Mouse (Mus musculus) intestine, postnatal 0 days (tissue): Measurements from ENCODE around the gene Gm28051. TPM values are rescaled to one million over a fixed set of nuclear protein-coding genes. Genes with fewer than 3 reads are reported as not detected.
A peak's percentile ranks its signal among the peaks of the same experiment; 100 is the strongest.

ENCODE experiments used
- ATAC-seq: fragments of 200-750 bp; cut with Nextera tagmentation; 2 replicates; pipeline ENCODE4 v1.8.0; 2017; ENCODE audit warnings: mild to moderate bottlenecking, moderate TSS enrichment, moderate library complexity
- H3K27ac ChIP-seq: fragments of 300-500 bp; sonication (generic); 2 replicates; pipeline ENCODE4 v1.5.1; 2014; ENCODE audit warnings: mild to moderate bottlenecking, low read depth, low read length, moderate library complexity
- H3K27me3 ChIP-seq: fragments of 300-500 bp; sonication (generic); replicated peaks from 2 replicates; pipeline ENCODE4 v1.6.1; 2014; ENCODE audit warnings: low read length, mixed read lengths; ENCODE audit not compliant: control insufficient read depth, insufficient read depth
- H3K36me3 ChIP-seq: fragments of 300-500 bp; sonication (generic); 2 replicates; pipeline ENCODE4 v1.6.1; 2014; ENCODE audit warnings: mild to moderate bottlenecking, moderate library complexity; ENCODE audit not compliant: control insufficient read depth, insufficient read depth
- H3K4me1 ChIP-seq: fragments of 300-500 bp; sonication (generic); replicated peaks from 2 replicates; pipeline ENCODE4 v1.6.1; 2014; ENCODE audit warnings: antibody characterized with exemption, low read length, mixed read lengths; ENCODE audit not compliant: control insufficient read depth, insufficient read depth
- H3K4me2 ChIP-seq: fragments of 300-500 bp; sonication (generic); replicated peaks from 2 replicates; pipeline ENCODE4 v1.6.1; 2014; ENCODE audit warnings: low read depth, mild to moderate bottlenecking, moderate library complexity
- H3K4me3 ChIP-seq: fragments of 300-500 bp; sonication (generic); 2 replicates; pipeline ENCODE4 v1.5.1; 2014; ENCODE audit warnings: low read depth, low read length
- H3K9ac ChIP-seq: fragments of 300-500 bp; sonication (generic); 2 replicates; pipeline ENCODE4 v1.6.1; 2014; ENCODE audit warnings: mild to moderate bottlenecking, low read depth, low read length
- H3K9me3 ChIP-seq: fragments of 300-500 bp; sonication (generic); 2 replicates; pipeline ENCODE4 v1.6.1; 2016; ENCODE audit warnings: mixed run types; ENCODE audit not compliant: control insufficient read depth
- CTCF ChIP-seq: sonication (generic); IDR thresholded peaks from 2 replicates; pipeline ENCODE4 v1.5.1; 2016; ENCODE audit warnings: low read depth, mild to moderate bottlenecking, control low read depth, antibody characterized with exemption, moderate library complexity
- WGBS: fragments of 180-500 bp; shearing (Covaris S2); extraction: QIAGEN DNeasy Blood & Tissue Kit; methylation state at CpG from one replicate; pipeline ENCODE4 v1.1.7; 2014; 5-methylcytosine and 5-hydroxymethylcytosine counted together
- polyA plus RNA-seq: library from polyadenylated mRNA; unstranded; fragments of >200 nt; fragmentation: Nextera tagmentation; extraction: Ambion mirVana; gene quantifications from 2 replicates; pipeline ENCODE4 v1.2.1, GENCODE M21; 2015

Gm28051 gene
- polyA plus RNA-seq, 1 experiment from 2014 or later: not detected

GRCm38 (mm10) chr12:102744839-102745238 is 12.7 kb downstream of the Gm28051 start:
- H3K4me3 ChIP-seq: peak overlapping the region; percentile 85; the same call in 1 of the 2 replicates
- ATAC-seq: no peak
- peaks cover 10% of the 10 kb centered on the region for H3K4me1 ChIP-seq
- H3K9me3 ChIP-seq: no peaks in the 10 kb centered on the region
- no peaks in the 10 kb centered on the region for H3K27me3 ChIP-seq
- peak overlapping the region; percentile 82 for H3K4me2 ChIP-seq
- H3K9ac ChIP-seq: peak overlapping the region; percentile 88; the same call in 1 of the 2 replicates
- 41% methylated on average over 6 of the region's 6 CpGs for WGBS
- peak; percentile 40 for TF ChIP-seq CTCF
- H3K36me3 ChIP-seq: peaks cover 6% of the 10 kb centered on the region; the same call in 1 of the 2 replicates
- H3K27ac ChIP-seq: 0 out of 2 replicates have a peak overlapping the region, but pooled peaks have one; percentile 98

GRCm38 (mm10) chr12:102743589-102744574 is 13.7 kb downstream of the Gm28051 start, which contains the start of the genes Moap1 and Tmem251:
Gene Moap1 (minus strand): TSS chr12:102743661.
Gene Tmem251 (plus strand): TSS chr12:102743762.
- Histone ChIP-seq H3K9me3 (no peaks in the 10 kb centered on the region), H3K4me3 (peak within 1 kb of the TSS; percentile 85), H3K9ac (peak within 1 kb of the TSS; percentile 88), H3K4me2 (peak within 1 kb of the TSS; percentile 82), H3K36me3 (peaks cover 6% of the 10 kb centered on the region; the same call in 1 of the 2 replicates), H3K27me3 (no peaks in the 10 kb centered on the region), H3K4me1 (peaks cover 10% of the 10 kb centered on the region), H3K27ac (peak within 1 kb of the TSS; percentile 98)
- TF ChIP-seq CTCF: no peak; the same call in 1 of the 2 replicates
- peak; percentile 97 for ATAC-seq
- WGBS: under 1% methylated on average over 60 of the region's 63 CpGs

GRCm38 (mm10) chr12:102743036-102743588 is 14.5 kb downstream of the Gm28051 start:
- Histone ChIP-seq H3K36me3 (peaks cover 6% of the 10 kb centered on the region; the same call in 1 of the 2 replicates), H3K4me2 (peak overlapping the region; percentile 82), H3K9ac (peak overlapping the region; percentile 88), H3K4me3 (peak overlapping the region; percentile 85), H3K9me3 (no peaks in the 10 kb centered on the region), H3K27me3 (no peaks in the 10 kb centered on the region), H3K27ac (peak overlapping the region; percentile 98), H3K4me1 (peaks cover 8% of the 10 kb centered on the region)
- TF ChIP-seq CTCF: no peak
- peak; percentile 49 for ATAC-seq
- WGBS: under 1% methylated on average over 33 of the region's 33 CpGs

GRCm38 (mm10) chr12:102742056-102742455 is 15.5 kb downstream of the Gm28051 start:
- Histone ChIP-seq H3K36me3 (peaks cover 6% of the 10 kb centered on the region; the same call in 1 of the 2 replicates), H3K9me3 (no peaks in the 10 kb centered on the region), H3K4me2 (no peak overlapping the region; the same call in 1 of the 2 replicates), H3K4me3 (no peak overlapping the region), H3K4me1 (peaks cover 8% of the 10 kb centered on the region), H3K27ac (no peak overlapping the region), H3K27me3 (no peaks in the 10 kb centered on the region), H3K9ac (no peak overlapping the region)
- TF ChIP-seq CTCF: no peak
- ATAC-seq: no peak
- 62% methylated on average over 7 of the region's 7 CpGs for WGBS

GRCm38 (mm10) chr12:102740285-102740684 is 17.3 kb downstream of the Gm28051 start:
- H3K36me3 ChIP-seq: peaks cover 6% of the 10 kb centered on the region; the same call in 1 of the 2 replicates
- H3K9me3 ChIP-seq: no peaks in the 10 kb centered on the region
- ATAC-seq: no peak
- H3K4me1 ChIP-seq: peaks cover 8% of the 10 kb centered on the region
- peak; percentile 72 for TF ChIP-seq CTCF
- no peak overlapping the region for H3K9ac ChIP-seq
- 62% methylated on average over 3 of the region's 3 CpGs for WGBS
- no peak overlapping the region for H3K27ac ChIP-seq
- no peaks in the 10 kb centered on the region for H3K27me3 ChIP-seq
- H3K4me2 ChIP-seq: no peak overlapping the region
- H3K4me3 ChIP-seq: no peak overlapping the region

GRCm38 (mm10) chr12:102739096-102739495 is 18.5 kb downstream of the Gm28051 start:
- Histone ChIP-seq H3K9ac (no peak overlapping the region), H3K27ac (no peak overlapping the region), H3K27me3 (no peaks in the 10 kb centered on the region), H3K4me2 (no peak overlapping the region), H3K9me3 (no peaks in the 10 kb centered on the region), H3K4me1 (peaks cover 4% of the 10 kb centered on the region; the same call in 1 of the 2 replicates), H3K36me3 (peaks cover 6% of the 10 kb centered on the region; the same call in 1 of the 2 replicates), H3K4me3 (no peak overlapping the region)
- TF ChIP-seq CTCF: no peak
- WGBS: 71% methylated on average over 5 of the region's 5 CpGs
- no peak for ATAC-seq
